Mouse (Mus musculus) cerebellum, adult 2 months (tissue): Measurements from ENCODE around the gene Atr. TPM values are rescaled to one million over a fixed set of nuclear protein-coding genes. Genes with fewer than 3 reads are reported as not detected.

Experiments
- DNase-seq, 2 experiments: peaks; one replicate each; pipeline ENCODE4 v3.0.0; 2021
- H3K27ac ChIP-seq: fragments of 200-500 bp; 2 replicates; pipeline ENCODE4 v1.5.1; 2012; ENCODE audit warnings: low read length, control low read depth, inconsistent platforms; ENCODE audit not compliant: insufficient read depth
- H3K27me3 ChIP-seq: fragments of 200-500 bp; 2 replicates; pipeline ENCODE4 v1.6.1; 2012; ENCODE audit warnings: inconsistent platforms, mild to moderate bottlenecking, low read length, moderate library complexity; ENCODE audit not compliant: control insufficient read depth, insufficient read depth
- H3K4me1 ChIP-seq: fragments of 200-500 bp; 2 replicates; pipeline ENCODE4 v1.6.1; 2011; ENCODE audit warnings: low read length; ENCODE audit not compliant: control insufficient read depth, insufficient read depth
- H3K4me3 ChIP-seq: fragments of 200-500 bp; replicated peaks from 2 replicates; pipeline ENCODE3; 2011; ENCODE audit warnings: mild to moderate bottlenecking, low read depth, low read length, control low read depth; ENCODE audit not compliant: insufficient read depth
- CTCF ChIP-seq: fragments of 200-500 bp; IDR thresholded peaks from 2 replicates; pipeline ENCODE4 v1.5.1; 2011; ENCODE audit warnings: low read depth, mild to moderate bottlenecking, control low read depth, low read length, moderate library complexity, borderline replicate concordance; ENCODE audit not compliant: insufficient read depth
- POLR2A ChIP-seq: fragments of 200-500 bp; IDR thresholded peaks from 2 replicates; pipeline ENCODE4 v1.6.1; 2011; ENCODE audit warnings: low read length, control low read depth, borderline replicate concordance; ENCODE audit not compliant: insufficient read depth
- WGBS: fragments of 180-500 bp; shearing (Covaris S2); methylation state at CpG from one replicate; pipeline ENCODE4 v1.1.7; 2018; 5-methylcytosine and 5-hydroxymethylcytosine counted together
- polyA plus RNA-seq: library from polyadenylated mRNA; depleted of rRNA; stranded (reverse); fragments of >200 nt; gene quantifications from 2 replicates; pipeline ENCODE4 v1.2.3, GENCODE M21; 2012; rRNA removed

Atr gene
- polyA plus RNA-seq, 1 experiment: 7.2 TPM

- 96% methylated on average over 2 of the region's 2 CpGs for WGBS
- no peak for TF ChIP-seq POLR2A
- no peak for TF ChIP-seq CTCF
- H3K27me3 ChIP-seq: no peaks in the 10 kb centered on the region
- H3K27ac ChIP-seq: no peak overlapping the region
- DNase-seq: no peak
- no peaks in the 10 kb centered on the region for H3K4me1 ChIP-seq
- no peak overlapping the region for H3K4me3 ChIP-seq
Observed at GRCm38 (mm10) chr9:95978279-95978678, 120.9 kb downstream of the Atr start.

DNA sequence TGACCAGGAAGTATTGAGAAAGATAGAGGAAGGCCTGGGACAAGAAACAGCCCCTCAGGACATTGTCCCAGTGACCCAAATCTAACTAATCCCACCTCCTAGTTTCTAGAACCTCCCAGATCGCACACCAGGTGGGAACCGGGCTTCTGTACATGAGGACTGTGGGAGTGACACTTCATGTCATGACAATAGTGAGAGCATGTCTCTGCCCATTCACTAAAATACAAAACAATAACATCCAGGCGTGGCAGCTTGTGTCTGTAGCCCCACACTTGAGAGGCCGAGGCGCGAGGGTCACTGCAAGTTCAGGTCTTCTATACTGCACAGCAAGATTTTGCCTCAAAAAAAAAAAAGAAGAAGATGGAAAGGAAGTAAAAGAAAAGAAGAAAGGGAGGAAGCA, 122.5 kb downstream of the Atr start:
- Histone ChIP-seq H3K27ac (no peak overlapping the region), H3K27me3 (no peaks in the 10 kb centered on the region), H3K4me3 (no peak overlapping the region), H3K4me1 (no peaks in the 10 kb centered on the region)
- no peak for DNase-seq
- 77% methylated on average over 6 of the region's 6 CpGs for WGBS
- TF ChIP-seq POLR2A (no peak), CTCF (no peak)

- no peak for DNase-seq
- H3K4me3 ChIP-seq: no peak overlapping the region
- WGBS: 95% methylated on average over 2 of the region's 2 CpGs
- no peak overlapping the region for H3K27ac ChIP-seq
- H3K4me1 ChIP-seq: no peaks in the 10 kb centered on the region
- no peak for TF ChIP-seq CTCF
- no peak for TF ChIP-seq POLR2A
- no peaks in the 10 kb centered on the region for H3K27me3 ChIP-seq
Observed at GRCm38 (mm10) chr9:95992255-95992654, 134.9 kb downstream of the Atr start.

Other genes starting within 250 kb of the Atr start
- gene Pcolce2, start 220.0 kb upstream of the Atr start, polyA plus RNA-seq: 3.4 and 4.5 TPM in 2 replicates
- 21.3 and 23.1 TPM in 2 replicates for gene Trpc1, start 107.2 kb upstream of the Atr start, polyA plus RNA-seq
- gene Pls1, start 12.3 kb upstream of the Atr start, polyA plus RNA-seq: 9.3 and 11.5 TPM in 2 replicates
- gene Xrn1, start 97.2 kb downstream of the Atr start, polyA plus RNA-seq: 14.2 and 15.5 TPM in 2 replicates